ENCODE assay signal across 10 mouse cellular contexts in the genomic region with DNA sequence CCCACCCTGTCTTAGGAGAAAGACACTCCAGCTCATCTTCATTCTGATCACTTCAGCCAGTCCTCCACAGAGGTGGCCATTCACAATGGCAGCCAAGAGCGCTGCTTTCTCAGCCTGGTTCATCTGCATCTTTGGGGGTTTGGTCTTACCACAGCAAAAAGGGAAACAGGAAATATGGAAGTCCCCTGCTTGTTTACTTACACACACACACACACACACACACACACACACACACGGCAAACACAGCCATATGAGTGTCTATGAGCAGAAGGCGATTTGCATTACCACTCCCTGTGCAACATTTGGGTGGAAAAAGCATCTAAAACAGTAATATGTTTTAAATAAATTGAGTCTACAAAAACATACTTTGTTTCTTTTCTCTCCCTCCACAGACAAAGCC. TPM values are rescaled to one million over a fixed set of nuclear protein-coding genes. Genes with fewer than 3 reads are reported as not detected.
A peak's percentile ranks its signal among the peaks of the same experiment; 100 is the strongest.
DNase-seq lines count a peak whose midpoint lies in the region; ATAC-seq and TF ChIP-seq lines count a peak whose summit lies in the region.
"Had no signal": no experiment of that assay in that cellular context is flagged by ENCODE, and none has a peak within 500 bp of the region (broad histone marks: within the 10 kb centered on the region; RNA-seq: fewer than 3 reads in every experiment).

No protein-coding gene starts in this region.

- H3K79me2 ChIP-seq in liver, adult 2 months (ENCODE audit: control insufficient read depth, insufficient read depth, low read length): peaks cover 38% of the 10 kb centered on the region; the same call in 1 of the 2 replicates
- H3K79me2 ChIP-seq in macrophage (ENCODE audit: inconsistent target): peaks cover 96% of the 10 kb centered on the region

- H3K4me2 ChIP-seq in embryonic facial prominence, embryonic 13.5 days: no peak overlapping the region
- no peak overlapping the region for H3K4me2 ChIP-seq in embryonic facial prominence, embryonic 15.5 days (replicated peaks)

- no peaks in the 10 kb centered on the region for H3K9me3 ChIP-seq in embryonic facial prominence, embryonic 13.5 days
- no peaks in the 10 kb centered on the region for H3K9me3 ChIP-seq in embryonic facial prominence, embryonic 10.5 days
- H3K9me3 ChIP-seq in embryonic facial prominence, embryonic 15.5 days (replicated peaks): no peaks in the 10 kb centered on the region

- DNase-seq in embryonic facial prominence, embryonic 10.5 days (ENCODE audit: low spot score): no peak
- no peak for DNase-seq in liver, adult 2 months (ENCODE audit: extremely low read depth, low read depth, low spot score)
- no peak for DNase-seq in liver
- DNase-seq in gastrocnemius, postnatal 36 days: no peak
- no peak for DNase-seq in thymus, adult 18-20 months
- DNase-seq: cerebellum, postnatal 25 days; kidney, adult 9 months had no signal

- ATAC-seq in embryonic facial prominence, embryonic 13.5 days (ENCODE audit: insufficient number of reproducible peaks, insufficient read depth, low FRiP score, low TSS enrichment, low read depth): no peak
- ATAC-seq in embryonic facial prominence, embryonic 15.5 days (ENCODE audit: insufficient number of reproducible peaks, low FRiP score, low TSS enrichment, low read depth): no peak

- H3K9ac ChIP-seq in embryonic facial prominence, embryonic 13.5 days: no peak overlapping the region
- H3K9ac ChIP-seq in liver, adult 2 months (ENCODE audit: low read depth, low read length): no peak overlapping the region
- no peak overlapping the region for H3K9ac ChIP-seq in embryonic facial prominence, embryonic 15.5 days

- H3K4me1 ChIP-seq in embryonic facial prominence, embryonic 13.5 days: peaks cover 33% of the 10 kb centered on the region
- peaks cover 18% of the 10 kb centered on the region for H3K4me1 ChIP-seq in embryonic facial prominence, embryonic 10.5 days
- peaks cover 53% of the 10 kb centered on the region for H3K4me1 ChIP-seq in liver, adult 2 months (ENCODE audit: control insufficient read depth, insufficient read depth, low read length)
- H3K4me1 ChIP-seq in embryonic facial prominence, embryonic 15.5 days: peaks cover 39% of the 10 kb centered on the region

- TF ChIP-seq CTCF in liver, adult 2 months (IDR thresholded peaks at IDR 0.05; ENCODE audit: low read depth, low read length): no peak

- intact Hi-C loops in gastrocnemius, postnatal 36 days (cut with DNase I): no loop called here

- H3K27me3 ChIP-seq in embryonic facial prominence, embryonic 13.5 days: no peaks in the 10 kb centered on the region
- H3K27me3 ChIP-seq in embryonic facial prominence, embryonic 10.5 days (replicated peaks; ENCODE audit: low read depth, poor library complexity, severe bottlenecking): no peaks in the 10 kb centered on the region
- no peaks in the 10 kb centered on the region for H3K27me3 ChIP-seq in liver, adult 2 months (ENCODE audit: control insufficient read depth, insufficient read depth, low read length)
- no peaks in the 10 kb centered on the region for H3K27me3 ChIP-seq in embryonic facial prominence, embryonic 15.5 days

- H3K27ac ChIP-seq in embryonic facial prominence, embryonic 13.5 days: 0 out of 2 replicates have a peak overlapping the region, but pooled peaks have one; percentile 22
- no peak overlapping the region for H3K27ac ChIP-seq in embryonic facial prominence, embryonic 10.5 days (replicated peaks)
- H3K27ac ChIP-seq in liver, adult 2 months (replicated peaks; ENCODE audit: insufficient read depth, low read depth, low read length): peak overlapping the region; percentile 3; the same call in 1 of the 2 replicates
- peak overlapping the region; percentile 56; the same call in 1 of the 2 replicates for H3K27ac ChIP-seq in embryonic facial prominence, embryonic 15.5 days (replicated peaks)
- peak overlapping the region; percentile 52 for H3K27ac ChIP-seq in macrophage

- WGBS in embryonic facial prominence, embryonic 13.5 days: 69% methylated on average over 3 of the region's 3 CpGs
- 86% methylated on average over 3 of the region's 3 CpGs for WGBS in embryonic facial prominence, embryonic 10.5 days
- 55% methylated on average over 3 of the region's 3 CpGs for WGBS in liver, adult 2 months
- 55% methylated on average over 3 of the region's 3 CpGs for WGBS in embryonic facial prominence, embryonic 15.5 days
- WGBS in macrophage (ENCODE audit: missing documents): 58% methylated on average over 2 of the region's 3 CpGs

- TF ChIP-seq POLR2A in liver, adult 2 months (IDR thresholded peaks at IDR 0.05; ENCODE audit: extremely low read depth, insufficient read depth, low read length): no peak

- no peak overlapping the region for H3K4me3 ChIP-seq in embryonic facial prominence, embryonic 13.5 days
- H3K4me3 ChIP-seq in embryonic facial prominence, embryonic 10.5 days: no peak overlapping the region
- no peak overlapping the region for H3K4me3 ChIP-seq in liver, adult 2 months (ENCODE audit: insufficient read depth, low read depth, low read length)
- H3K4me3 ChIP-seq in embryonic facial prominence, embryonic 15.5 days (replicated peaks): no peak overlapping the region
- no peak overlapping the region for H3K4me3 ChIP-seq in macrophage (ENCODE audit: inconsistent target)

- H3K36me3 ChIP-seq in embryonic facial prominence, embryonic 13.5 days: peaks cover 19% of the 10 kb centered on the region
- H3K36me3 ChIP-seq in embryonic facial prominence, embryonic 10.5 days (replicated peaks): peaks cover 52% of the 10 kb centered on the region
- peaks cover 4% of the 10 kb centered on the region; the same call in 1 of the 2 replicates for H3K36me3 ChIP-seq in liver, adult 2 months (ENCODE audit: control insufficient read depth, insufficient read depth, low read length)
- H3K36me3 ChIP-seq in embryonic facial prominence, embryonic 15.5 days: peaks cover 7% of the 10 kb centered on the region; the same call in 1 of the 2 replicates
- H3K36me3 ChIP-seq in macrophage (ENCODE audit: inconsistent target): peaks cover 9% of the 10 kb centered on the region; the same call in 1 of the 2 replicates

RNA-seq across cellular contexts. Expression of gene Clic4, which starts 32.3 kb away (rescaled TPM):
- polyA plus RNA-seq in embryonic facial prominence, embryonic 13.5 days (2015; fragmentation: Nextera tagmentation; extraction: Ambion mirVana): 121 TPM in 2 replicates
- polyA plus RNA-seq in embryonic facial prominence, embryonic 10.5 days (2016; fragmentation: Nextera tagmentation; extraction: Ambion mirVana): 207 and 211 TPM in 2 replicates
- 23.0 and 27.7 TPM in 2 replicates for total RNA-seq in liver, adult 2 months (2014; rRNA removed)
- 23.4 and 30.8 TPM in 2 replicates for polyA plus RNA-seq in liver, adult 2 months (2012; rRNA removed)
- 111 and 113 TPM in 2 replicates for polyA plus RNA-seq in embryonic facial prominence, embryonic 15.5 days (2015; fragmentation: Nextera tagmentation; extraction: Ambion mirVana)
- total RNA-seq in macrophage (2018; cell fraction: chromatin; rRNA removed): 1,000 to 10,000 TPM in 4 of 26 experiments, 100 to 1,000 TPM in 12, 10 to 100 TPM in 10; 44.7 to 1,202 (median 255) TPM
- total RNA-seq in macrophage (2018; cell fraction: cytosol; rRNA removed): 1,000 to 10,000 TPM in 1 of 26 experiments, 100 to 1,000 TPM in 25; 181 to 1,494 (median 243) TPM
- 1,000 to 10,000 TPM in 4 of 26 experiments, 100 to 1,000 TPM in 21, 10 to 100 TPM in 1; 96.8 to 1,122 (median 483) TPM for total RNA-seq in macrophage (2018; cell fraction: nucleus; rRNA removed)
- 149 to 188 TPM (median 173 TPM) in 3 replicates for polyA plus RNA-seq in macrophage (2018)
- total RNA-seq in gastrocnemius, postnatal 36 days (2021): 10 to 100 TPM; 22.4 to 24.3 TPM
